Mouse (Mus musculus) testis, postnatal 14 days (tissue): ENCODE results near the gene Sh3bgrl.
A peak's percentile ranks its signal among the peaks of the same experiment; 100 is the strongest.
"Not testable (repeated sequence)": the region's sequence is repeated elsewhere in the genome, so short reads cannot be mapped to it uniquely, and the experiment has no call there.

Source experiments
- DNase-seq: peaks from one replicate; pipeline ENCODE4 v3.0.0; 2021; ENCODE audit warnings: low spot score

The Sh3bgrl gene

DNA sequence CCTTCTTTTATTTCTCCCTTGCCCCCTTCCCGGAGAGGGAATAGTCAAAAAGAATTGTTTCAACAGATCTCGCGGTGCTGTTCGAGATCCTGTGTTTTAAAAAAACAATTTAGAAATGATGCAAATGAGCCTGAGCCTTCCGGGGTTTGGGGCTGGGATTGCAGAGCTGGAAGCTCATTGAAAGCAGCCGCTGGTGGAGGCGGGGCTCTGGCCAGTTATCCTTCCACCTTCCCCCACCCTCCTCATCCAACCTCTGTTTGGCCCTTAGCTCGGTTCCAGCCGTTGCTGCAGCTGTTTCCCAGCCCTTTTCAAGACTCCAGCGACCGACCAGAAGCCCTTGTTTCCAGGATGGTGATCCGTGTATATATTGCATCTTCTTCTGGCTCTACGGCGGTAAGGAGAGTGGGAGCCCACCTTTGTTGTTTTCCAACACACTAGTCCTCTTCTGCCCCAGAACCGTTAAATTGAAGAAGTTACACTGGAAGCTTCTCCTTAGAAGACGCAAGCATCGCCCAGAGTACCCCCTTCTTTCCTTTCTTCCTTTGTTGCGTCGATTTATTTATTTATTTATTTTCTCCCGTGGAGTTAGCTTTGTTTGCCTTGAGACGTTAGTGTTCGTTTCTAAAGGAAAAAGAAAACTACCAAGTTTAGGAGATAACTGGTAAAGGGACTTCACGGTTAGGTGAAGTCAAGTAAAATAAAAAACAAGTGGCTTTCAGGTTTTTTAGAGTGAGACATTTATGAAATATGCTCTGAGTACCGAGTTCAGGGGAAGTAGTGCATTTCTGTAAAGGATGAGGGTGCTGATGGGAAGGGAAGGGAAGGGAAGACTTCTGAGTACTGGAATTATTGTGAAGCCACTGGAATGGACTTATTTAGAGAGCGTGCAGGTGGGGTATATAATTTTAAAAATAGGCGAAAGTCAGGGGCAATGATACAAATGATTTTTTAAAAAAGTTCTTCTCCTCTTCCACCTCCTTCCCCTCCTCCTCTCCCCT is at the start of gene Sh3bgrl:
Gene Sh3bgrl (plus strand): TSS at position 121 of the 998 bp plus-strand sequence.
- peak; percentile 73 for DNase-seq

DNA sequence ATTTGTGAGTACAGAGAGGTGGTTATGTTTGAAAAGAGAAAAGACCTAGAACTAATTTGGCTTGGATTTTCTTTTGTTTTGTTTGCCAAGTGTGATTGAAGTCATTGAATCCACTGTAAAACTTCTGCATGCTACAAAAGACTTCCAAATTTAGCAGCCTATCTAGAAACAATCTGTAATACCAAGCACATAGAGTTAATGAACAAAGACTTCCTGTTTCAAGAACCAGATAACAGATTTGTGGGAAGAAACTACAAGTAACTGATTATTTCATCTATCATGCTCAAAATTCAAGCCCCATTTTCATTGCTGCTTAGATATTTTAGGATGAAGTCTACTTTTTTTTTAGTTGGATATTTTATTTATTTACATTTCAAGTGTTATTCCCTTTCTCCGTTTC is 47.4 kb upstream of the Sh3bgrl start:
- no peak for DNase-seq

DNA sequence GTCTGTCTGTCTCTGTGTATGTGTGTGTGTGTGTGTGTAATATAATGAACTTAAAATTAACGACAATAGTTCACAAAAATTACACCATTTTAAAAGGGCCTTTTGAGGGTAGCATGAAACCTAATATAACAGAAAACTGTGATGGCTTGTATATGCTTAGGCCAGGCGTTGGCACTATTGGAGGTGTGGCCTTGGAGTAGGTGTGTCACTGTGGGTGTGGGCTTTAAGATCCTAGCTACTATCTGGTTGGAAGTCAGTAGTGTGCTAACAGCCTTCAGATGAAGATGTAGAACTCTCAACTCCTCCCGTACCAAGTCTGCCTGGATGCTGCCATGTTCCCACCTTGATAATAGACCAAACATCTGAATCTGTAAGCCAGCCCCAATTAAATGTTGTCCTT is 23.4 kb upstream of the Sh3bgrl start:
- DNase-seq, result no peak

DNA sequence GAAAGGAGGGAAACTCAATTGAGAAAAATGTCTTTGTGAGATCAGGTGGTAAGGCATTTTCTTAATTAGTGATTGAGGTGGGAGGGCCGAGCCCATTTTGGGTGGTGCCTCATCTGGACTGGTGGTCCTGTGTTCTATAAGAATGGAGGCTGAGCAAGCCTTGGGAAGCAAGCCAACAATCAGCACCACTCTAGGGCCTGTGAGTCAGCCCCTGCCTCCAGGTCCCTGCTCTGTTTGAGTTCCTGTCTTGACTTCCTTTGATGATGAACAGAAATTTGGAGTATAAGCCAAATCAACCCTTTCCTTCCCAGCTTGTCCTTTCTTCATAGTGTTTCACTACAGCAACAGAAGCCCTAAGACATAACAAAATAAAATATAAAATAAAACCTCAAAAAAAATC is 19.4 kb upstream of the Sh3bgrl start:
- no peak for DNase-seq

DNA sequence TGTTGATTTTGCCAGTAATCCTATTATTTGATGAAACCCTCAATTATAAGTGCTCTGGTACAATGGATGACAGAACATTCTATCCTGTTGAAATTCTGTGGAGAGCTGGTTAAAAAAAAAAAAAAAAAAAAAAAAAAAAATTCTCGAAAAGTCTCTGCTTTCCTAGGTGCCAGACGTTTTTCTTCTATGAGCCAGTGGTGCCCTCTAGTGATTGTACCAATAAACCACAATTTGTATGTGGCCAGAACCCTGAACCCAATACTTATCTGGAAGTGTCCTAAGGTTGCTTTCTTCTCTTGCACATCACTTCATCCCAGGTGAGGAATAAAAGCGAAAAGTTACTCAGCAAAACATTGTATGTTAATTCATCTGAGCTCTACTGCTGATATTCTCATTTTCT is 18.8 kb upstream of the Sh3bgrl start:
- no peak for DNase-seq

DNA sequence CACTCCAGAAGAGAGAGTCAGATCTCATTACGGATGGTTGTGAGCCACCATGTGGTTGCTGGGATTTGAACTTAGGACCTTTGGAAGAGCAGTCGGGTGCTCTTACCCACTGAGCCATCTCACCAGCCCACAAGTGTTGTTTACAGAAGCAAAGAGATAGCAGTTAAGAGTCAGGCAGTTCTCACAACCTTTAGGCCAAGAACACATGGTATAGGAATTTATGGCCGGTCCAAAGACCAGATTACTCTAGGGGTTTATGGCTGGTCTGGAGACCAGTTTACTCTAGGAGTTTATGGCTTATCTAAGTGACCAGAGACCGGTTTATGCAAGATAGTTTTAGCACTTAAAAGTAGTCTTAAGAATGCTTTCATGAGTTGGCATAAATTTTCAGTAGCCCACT is 15.8 kb upstream of the Sh3bgrl start:
- not testable (repeated sequence) for DNase-seq

DNA sequence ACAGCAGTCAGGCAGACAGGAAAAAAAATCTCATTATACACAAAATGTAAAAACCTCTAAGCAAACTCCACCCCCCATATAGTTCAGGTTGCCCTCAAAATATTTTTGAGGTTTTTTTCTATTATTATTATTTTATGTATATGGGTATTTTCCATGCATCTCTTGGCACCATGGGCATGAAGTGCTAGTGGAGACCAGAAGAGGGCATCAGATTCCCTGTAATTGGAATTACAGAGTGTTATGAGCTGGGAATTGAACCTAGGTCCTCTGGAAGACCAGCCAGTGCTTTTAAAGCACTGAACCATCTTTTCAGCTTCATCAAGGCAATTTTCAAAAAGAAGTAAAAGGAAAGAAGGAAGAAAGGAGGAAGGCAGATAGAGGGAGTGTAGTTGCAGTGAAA is 8.1 kb upstream of the Sh3bgrl start:
- no peak for DNase-seq

DNA sequence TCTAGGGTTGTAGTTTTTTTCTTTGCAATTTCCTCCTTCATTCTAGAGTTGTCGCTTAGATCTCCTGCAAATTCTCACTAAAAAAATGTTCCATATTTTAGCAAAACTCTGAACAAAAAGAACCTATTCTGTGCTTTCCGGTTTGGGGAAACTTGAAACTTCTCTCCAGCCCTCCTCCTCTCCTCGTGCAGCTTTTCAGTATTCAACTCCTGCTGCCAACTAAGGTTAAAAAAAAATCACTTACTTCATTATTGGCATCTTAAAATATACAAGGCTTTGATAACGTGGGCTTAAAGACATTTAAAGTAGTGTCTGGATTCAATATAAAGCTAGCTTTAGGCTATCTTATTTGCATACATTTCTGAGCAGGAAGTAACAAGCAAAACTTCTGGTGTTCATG is 365 bp upstream of the Sh3bgrl start:
- no peak for DNase-seq

DNA sequence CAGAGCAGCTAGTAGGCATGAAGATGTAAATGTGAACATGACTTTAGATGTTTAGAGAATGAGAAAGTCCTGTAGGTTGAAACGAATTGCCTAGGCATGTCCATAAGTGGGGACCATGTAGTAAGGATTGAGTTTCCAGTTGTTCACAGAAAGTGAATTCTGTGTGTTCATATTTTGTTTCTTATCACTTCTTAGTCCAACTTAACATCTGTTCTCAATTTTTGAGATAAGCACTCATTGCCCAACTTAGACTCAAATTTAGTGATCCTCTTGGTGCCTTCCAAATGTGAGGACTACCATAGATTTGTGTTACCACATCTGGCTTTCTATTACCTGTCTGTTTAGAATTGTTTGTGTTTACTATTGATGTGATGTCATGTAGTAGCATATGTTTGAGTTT is 3.3 kb downstream of the Sh3bgrl start:
- no peak for DNase-seq

DNA sequence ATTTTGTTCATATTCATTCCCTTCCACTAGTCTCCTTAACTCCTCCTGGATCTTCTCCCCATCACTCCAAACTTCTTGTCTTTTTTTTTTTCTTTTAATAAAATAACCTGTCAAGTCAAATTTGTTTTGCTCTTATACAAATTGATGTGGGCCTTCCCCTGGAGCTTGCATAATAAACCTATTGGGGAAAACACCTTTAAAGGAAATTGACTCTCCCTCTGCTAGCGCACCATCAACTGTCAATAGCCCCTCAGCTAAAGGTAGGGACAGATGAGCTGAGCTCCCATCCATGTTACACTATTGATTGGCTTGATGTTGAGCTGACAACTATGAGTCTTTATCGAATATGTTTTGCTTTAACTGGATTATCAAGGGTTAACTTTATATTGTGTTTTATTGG is 5.3 kb downstream of the Sh3bgrl start:
- no peak for DNase-seq

DNA sequence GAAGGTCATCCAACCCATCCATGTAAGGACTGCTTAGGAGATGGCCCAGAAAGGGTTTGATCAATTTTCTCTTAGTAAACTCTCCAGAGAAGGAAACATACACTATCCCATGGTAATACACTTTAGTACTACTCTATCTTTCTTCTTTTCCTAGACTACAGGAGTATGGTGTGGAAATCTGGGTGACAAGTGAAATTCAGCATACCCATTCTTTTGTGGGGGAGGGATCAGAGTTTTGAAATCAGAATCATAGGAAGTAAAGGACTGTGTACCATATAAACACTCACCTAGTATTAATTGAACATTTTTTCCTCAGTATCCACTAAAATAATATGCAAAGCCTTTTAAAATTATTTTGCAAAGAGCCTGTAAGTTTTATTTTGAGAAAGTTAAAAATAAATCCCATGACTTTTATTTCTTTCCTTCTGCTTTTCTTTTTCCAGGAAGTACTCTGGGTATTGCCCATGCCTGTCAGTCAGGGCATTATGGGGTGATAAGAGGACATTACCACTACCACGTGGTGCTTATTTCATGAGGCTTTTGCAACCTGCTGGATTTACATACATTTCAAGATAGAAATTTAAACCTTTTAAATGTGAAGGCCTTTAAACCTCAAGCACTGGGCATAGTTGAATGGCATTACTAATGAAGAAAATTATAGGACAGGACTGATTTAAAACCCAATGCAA is 13.1 kb downstream of the Sh3bgrl start:
- DNase-seq, result no peak

DNA sequence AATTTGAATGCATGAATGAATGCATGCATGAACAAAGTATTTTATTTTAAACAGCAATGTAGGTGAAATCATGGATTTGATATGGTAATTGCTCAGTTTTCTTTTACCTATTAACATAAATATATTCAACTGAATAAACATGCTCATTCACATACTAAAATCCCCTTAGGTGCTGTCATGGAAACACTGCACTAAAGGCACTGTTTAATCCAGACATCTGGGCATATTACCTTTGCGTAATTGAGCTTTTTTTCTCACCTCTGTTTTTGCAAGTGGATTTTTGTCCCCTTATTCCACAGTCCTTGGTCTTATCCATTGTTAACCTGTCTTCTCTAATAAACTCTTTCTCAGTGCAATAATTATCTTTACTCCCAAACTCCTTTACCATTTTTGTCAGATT is 17.7 kb downstream of the Sh3bgrl start:
- DNase-seq, result no peak

DNA sequence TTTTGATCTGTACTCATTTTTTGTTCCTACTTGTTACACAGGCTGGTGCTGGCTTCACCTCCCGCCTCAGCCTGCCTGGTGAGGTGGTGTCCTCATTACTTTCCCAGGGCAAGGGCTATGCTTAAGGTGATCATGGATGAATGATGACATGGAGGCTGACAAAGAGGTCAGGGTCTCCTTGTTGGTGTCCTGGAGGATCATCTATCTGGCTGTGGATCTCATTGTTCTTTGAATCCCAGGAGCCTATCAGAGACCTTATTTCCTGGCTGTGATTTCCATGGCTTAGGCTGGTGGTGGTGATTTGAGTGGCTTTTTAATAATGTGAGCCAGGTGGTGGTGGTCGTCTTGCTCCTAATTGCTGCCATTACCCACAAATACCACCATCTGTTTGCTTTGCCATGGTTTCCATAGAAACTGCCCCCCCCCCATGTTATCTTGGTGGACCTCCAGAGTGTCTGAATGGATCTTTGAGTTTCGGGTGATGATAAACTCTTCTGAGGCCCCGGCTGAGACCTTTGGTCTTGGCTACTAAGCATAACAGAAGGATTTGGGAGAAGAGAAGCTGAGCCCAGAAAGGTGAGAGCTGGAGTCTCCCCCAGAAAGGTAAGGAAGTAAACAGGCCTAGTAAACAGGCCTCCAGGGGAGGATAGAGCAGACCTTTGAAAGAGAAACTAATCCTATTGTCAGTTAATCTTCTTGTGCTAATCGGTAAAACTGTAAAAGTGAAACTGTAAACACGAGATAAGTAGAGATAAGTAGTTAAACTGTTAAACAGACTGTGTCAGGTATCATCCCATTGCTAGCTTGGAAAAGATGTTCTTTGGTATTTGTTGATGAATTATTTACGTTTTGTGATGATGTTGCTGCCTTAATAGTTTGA is 18.5 kb downstream of the Sh3bgrl start:
- DNase-seq, result no peak

DNA sequence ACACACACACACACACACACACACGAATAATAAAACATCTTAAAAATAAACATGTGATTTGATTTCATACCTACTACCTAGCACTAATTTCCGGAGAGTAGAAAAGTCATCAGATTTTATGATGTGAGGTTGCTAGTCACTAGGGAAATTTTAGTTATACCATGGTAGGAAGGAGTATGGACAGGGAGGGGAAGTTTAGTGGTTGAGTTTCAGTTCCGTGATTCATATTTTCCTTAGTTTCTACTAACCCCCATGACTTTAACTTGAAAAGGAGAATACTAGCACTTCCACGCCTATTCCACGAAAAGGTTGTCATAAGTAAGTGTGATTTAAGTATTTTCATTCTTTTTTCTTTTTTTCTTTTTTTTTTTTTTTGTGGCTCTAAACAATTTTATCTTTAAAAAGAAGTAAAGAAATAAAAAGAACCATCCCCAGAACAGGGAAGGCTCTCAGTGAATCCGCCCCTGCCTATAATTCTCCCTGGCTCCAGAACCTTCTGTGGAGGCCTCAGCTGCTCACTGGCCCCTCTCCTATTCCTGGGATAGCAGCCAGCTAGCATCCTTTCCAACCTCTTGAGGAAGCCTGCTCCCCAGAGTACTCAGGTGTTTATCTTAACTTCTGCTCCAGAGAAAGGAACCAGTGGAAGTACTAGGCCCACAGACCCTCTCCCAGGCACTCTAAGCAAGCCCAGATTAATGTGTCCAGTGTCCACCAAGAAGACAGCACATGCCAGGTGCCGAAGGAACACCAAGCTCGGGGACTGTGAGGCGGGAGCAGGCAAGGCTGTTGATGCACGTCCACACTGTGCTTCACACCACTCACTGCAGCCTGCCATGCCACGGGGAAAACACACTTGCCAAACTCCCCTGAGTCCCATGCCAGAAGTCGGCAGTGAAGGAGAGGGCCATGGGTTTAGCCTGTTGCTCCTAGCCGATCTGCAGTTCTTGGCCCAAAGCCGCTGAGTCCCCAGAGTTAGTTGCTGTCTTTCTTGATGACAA is 25.0 kb downstream of the Sh3bgrl start:
- no peak for DNase-seq

DNA sequence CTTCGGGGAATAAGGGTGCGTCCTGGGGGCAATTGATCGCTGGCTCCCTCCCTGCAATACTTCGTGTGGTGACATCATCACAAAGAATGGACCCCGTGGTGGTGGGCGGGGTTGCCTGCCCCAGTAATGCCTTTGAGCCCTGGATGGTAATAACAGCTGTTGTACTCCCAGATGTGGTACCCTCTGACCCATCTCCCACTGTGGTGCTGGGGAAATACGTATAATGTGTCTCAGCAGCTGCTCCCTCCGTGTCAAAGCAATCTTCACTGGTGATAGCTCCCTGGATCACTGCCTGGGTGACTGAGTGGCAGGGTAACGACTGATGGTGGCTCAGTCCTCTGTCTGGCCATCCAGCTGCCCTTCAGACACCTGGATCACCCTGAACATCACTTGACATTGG is 26.0 kb downstream of the Sh3bgrl start:
- no peak for DNase-seq

DNA sequence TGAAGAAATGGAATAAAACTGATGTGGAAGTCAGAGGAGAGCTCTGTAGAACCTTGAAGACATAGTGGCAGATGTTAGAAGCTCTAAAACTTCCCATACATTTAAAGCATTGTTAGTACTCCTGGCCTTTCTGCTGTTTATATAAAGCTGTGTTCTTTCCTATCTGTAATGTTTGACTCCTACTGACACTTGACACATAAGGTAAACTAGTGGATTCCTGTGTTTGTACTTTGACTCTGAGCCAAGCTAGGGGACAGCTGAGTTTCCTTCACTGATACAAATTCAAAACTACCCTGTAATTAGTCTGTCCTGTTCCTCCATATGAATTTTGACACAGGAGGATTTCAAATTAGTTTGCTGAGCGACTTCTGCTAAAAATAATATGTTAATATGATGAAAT is 27.5 kb downstream of the Sh3bgrl start:
- no peak for DNase-seq

DNA sequence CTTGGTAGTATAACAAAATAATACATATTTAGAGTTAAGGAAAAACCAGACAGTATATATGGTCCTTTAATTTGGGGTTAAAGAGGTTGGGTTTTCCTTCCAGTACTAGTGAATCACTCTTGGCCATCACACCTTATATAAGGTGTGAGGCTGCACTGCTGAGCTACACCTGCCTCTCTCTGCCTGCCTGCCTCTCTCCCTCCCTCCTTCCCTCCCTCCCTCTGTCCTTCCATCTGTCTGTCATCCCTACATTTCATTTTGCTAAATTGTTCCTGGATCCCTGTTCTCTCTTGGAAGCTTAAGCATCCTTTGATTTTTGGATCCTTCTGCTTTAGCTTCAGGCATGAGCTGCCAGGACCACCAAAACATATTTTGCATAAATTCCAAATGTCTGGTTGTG is 28.6 kb downstream of the Sh3bgrl start:
- DNase-seq, result no peak

DNA sequence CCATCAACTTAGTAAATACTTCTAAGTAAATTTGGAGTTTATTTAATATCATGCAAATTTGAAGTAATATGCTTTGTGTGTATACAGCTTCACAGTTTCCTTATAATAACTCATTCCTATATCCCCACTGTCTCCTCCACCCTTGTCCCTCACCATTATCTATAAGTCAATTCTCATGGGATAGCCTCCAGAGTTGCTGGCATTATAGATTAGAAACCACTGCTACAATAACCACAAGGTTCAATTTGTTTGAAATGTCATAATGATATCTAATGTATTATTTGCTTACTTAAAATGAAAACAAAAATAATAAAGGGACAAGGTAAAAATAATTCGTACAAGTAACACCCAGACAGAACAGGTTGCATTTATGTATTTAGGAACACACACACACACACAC is 31.7 kb downstream of the Sh3bgrl start:
- no peak for DNase-seq

DNA sequence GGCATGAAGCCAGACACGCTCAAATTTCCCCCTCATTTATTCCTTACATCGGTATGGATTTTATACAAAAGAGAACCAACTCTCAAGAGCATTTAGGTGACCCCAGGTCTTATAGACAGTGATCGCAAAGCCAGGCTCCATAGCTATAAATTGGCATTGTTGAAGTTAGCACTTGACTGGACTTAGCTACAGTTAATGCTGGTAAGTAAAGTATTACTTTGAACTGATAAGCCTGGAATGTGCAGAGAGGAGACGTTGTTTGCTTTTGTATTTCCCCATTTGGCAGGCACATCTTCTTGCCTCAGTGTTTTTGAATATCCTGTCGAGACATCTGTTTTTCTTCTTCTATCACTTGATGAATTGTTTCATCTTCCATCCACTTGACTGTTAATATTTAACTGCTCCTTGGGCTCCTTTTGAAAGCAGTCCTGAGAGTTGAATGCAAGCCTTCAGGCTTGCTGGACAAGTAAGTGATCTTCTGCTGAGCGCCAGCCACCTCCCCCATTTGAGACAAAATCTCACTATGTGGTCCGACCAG is 32.5 kb downstream of the Sh3bgrl start:
- DNase-seq, result no peak

DNA sequence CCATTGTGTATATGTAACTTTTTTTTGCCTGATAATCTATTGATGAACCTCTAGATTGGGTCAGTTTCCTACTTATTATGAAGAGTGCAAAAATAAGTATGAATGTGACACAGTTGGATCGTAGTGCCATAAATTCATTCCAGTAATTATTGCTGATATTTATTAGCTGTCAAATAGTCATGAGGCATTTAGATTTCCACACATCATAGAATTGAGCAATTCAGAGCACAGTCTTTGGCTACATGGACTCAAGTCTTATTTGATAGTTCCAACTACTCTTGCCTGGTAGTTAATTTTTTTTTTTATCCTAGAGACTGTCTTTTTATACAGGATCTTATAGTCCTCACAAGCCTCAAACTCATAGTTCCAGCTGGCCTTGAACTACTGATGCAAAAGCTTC is 34.9 kb downstream of the Sh3bgrl start:
- DNase-seq, result no peak

DNA sequence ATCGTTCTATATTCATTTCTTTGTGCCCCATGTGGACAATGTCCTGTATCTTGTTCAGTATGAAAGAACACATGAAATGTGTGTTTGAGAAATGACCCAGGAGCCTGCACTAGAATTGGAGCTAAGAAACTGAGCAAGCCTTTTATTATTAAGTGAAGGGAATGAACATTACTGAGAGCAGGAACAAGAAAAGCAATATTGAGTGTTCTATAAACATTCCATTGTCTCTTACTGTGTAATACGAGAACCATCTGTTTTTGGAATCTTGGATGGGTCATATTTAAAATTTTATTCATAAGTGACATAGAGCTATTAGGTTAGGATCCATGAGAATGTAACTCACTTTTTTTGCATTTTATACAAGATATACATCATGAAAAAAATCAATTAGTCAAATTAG is 36.7 kb downstream of the Sh3bgrl start:
- DNase-seq, result no peak
